Mouse (Mus musculus) forebrain, embryonic 16.5 days (tissue): ENCODE measurements at regions not wholly inside any gene's neighbourhood (a gene's known extent, or its start where the extent isn't known, plus 50 kb on each side); places are given as distances from the start of the nearest gene placed in this dataset.

Experiments used
- ATAC-seq: fragments of 200-750 bp; cut with Nextera tagmentation; 2 replicates; pipeline ENCODE4 v1.8.0; 2017; ENCODE audit warnings: mild to moderate bottlenecking, moderate library complexity
- H3K27ac ChIP-seq: fragments of 300-500 bp; sonication (generic); 2 replicates; pipeline ENCODE4 v1.5.1; 2014; ENCODE audit warnings: low read length, control low read depth
- H3K27me3 ChIP-seq: fragments of 300-500 bp; sonication (generic); replicated peaks from 2 replicates; pipeline ENCODE4 v1.6.1; 2014; ENCODE audit warnings: low read length; ENCODE audit not compliant: control insufficient read depth, insufficient read depth
- H3K36me3 ChIP-seq: fragments of 300-500 bp; sonication (generic); 2 replicates; pipeline ENCODE4 v1.6.1; 2014; ENCODE audit not compliant: control insufficient read depth, insufficient read depth
- H3K4me1 ChIP-seq: fragments of 300-500 bp; sonication (generic); replicated peaks from 2 replicates; pipeline ENCODE4 v1.6.1; 2014; ENCODE audit warnings: low read length; ENCODE audit not compliant: control insufficient read depth, insufficient read depth
- H3K4me2 ChIP-seq: fragments of 300-500 bp; sonication (generic); 2 replicates; pipeline ENCODE4 v1.6.1; 2014; ENCODE audit warnings: mild to moderate bottlenecking, low read length, control low read depth
- H3K4me3 ChIP-seq: fragments of 300-500 bp; sonication (generic); replicated peaks from 2 replicates; pipeline ENCODE4 v1.5.1; 2014; ENCODE audit warnings: mild to moderate bottlenecking, low read length, control low read depth
- H3K9ac ChIP-seq: fragments of 300-500 bp; sonication (generic); replicated peaks from 2 replicates; pipeline ENCODE4 v1.6.1; 2014; ENCODE audit warnings: low read depth, low read length, control low read depth
- H3K9me3 ChIP-seq: fragments of 300-500 bp; sonication (generic); 2 replicates; pipeline ENCODE4 v1.6.1; 2016; ENCODE audit warnings: low read length; ENCODE audit not compliant: control insufficient read depth
- WGBS: fragments of 180-500 bp; shearing (Covaris S2); extraction: QIAGEN DNeasy Blood & Tissue Kit; methylation state at CpG from one replicate; pipeline ENCODE4 v1.1.7; 2014; 5-methylcytosine and 5-hydroxymethylcytosine counted together

- H3K9ac ChIP-seq: no peak overlapping the region
- H3K27me3 ChIP-seq: no peaks in the 10 kb centered on the region
- H3K27ac ChIP-seq: no peak overlapping the region
- no peak overlapping the region for H3K4me3 ChIP-seq
- 73% methylated on average over 4 of the region's 4 CpGs for WGBS
- H3K9me3 ChIP-seq: no peaks in the 10 kb centered on the region
- no peaks in the 10 kb centered on the region for H3K36me3 ChIP-seq
- H3K4me1 ChIP-seq: no peaks in the 10 kb centered on the region
- ATAC-seq: no peak
- H3K4me2 ChIP-seq: no peak overlapping the region
These were observed 126.9 kb downstream of the Postn start for GRCm38 (mm10) chr3:54487844-54488243.

GRCm38 (mm10) chr3:54490249-54490900 lies 129.5 kb downstream of the Postn start:
- no peak overlapping the region for H3K27ac ChIP-seq
- H3K36me3 ChIP-seq: no peaks in the 10 kb centered on the region
- no peak overlapping the region for H3K4me2 ChIP-seq
- no peaks in the 10 kb centered on the region for H3K27me3 ChIP-seq
- no peak for ATAC-seq
- no peaks in the 10 kb centered on the region for H3K4me1 ChIP-seq
- no peak overlapping the region for H3K9ac ChIP-seq
- H3K4me3 ChIP-seq: no peak overlapping the region
- 75% methylated on average over 5 of the region's 5 CpGs for WGBS
- H3K9me3 ChIP-seq: no peaks in the 10 kb centered on the region

GRCm38 (mm10) chr3:54493567-54493966 lies 132.7 kb downstream of the Postn start:
- H3K27ac ChIP-seq: no peak overlapping the region
- WGBS: 91% methylated on average over 3 of the region's 3 CpGs
- no peaks in the 10 kb centered on the region for H3K4me1 ChIP-seq
- no peak overlapping the region for H3K4me3 ChIP-seq
- H3K9me3 ChIP-seq: 0 out of 2 replicates have a peak, but pooled peaks cover 2% of the 10 kb centered on the region
- H3K27me3 ChIP-seq: no peaks in the 10 kb centered on the region
- no peak overlapping the region for H3K4me2 ChIP-seq
- no peak overlapping the region for H3K9ac ChIP-seq
- H3K36me3 ChIP-seq: no peaks in the 10 kb centered on the region
- ATAC-seq: no peak

- Histone ChIP-seq H3K27me3 (no peaks in the 10 kb centered on the region), H3K9me3 (no peaks in the 10 kb centered on the region), H3K9ac (no peak overlapping the region), H3K4me1 (no peaks in the 10 kb centered on the region), H3K36me3 (no peaks in the 10 kb centered on the region), H3K27ac (no peak overlapping the region), H3K4me2 (no peak overlapping the region), H3K4me3 (no peak overlapping the region)
- 83% methylated on average over 3 of the region's 3 CpGs for WGBS
- no peak for ATAC-seq
These were observed 144.1 kb downstream of the Postn start for GRCm38 (mm10) chr3:54504997-54505396.

- no peaks in the 10 kb centered on the region for H3K27me3 ChIP-seq
- no peak overlapping the region for H3K4me2 ChIP-seq
- H3K4me3 ChIP-seq: no peak overlapping the region
- no peak for ATAC-seq
- no peaks in the 10 kb centered on the region for H3K36me3 ChIP-seq
- no peak overlapping the region for H3K27ac ChIP-seq
- no peaks in the 10 kb centered on the region for H3K9me3 ChIP-seq
- 79% methylated on average over 1 of the region's 1 CpGs for WGBS
- no peak overlapping the region for H3K9ac ChIP-seq
- no peaks in the 10 kb centered on the region for H3K4me1 ChIP-seq
These were observed 146.7 kb downstream of the Postn start for GRCm38 (mm10) chr3:54507575-54507974.

GRCm38 (mm10) chr3:54508906-54509305 lies 148.0 kb downstream of the Postn start:
- no peak overlapping the region for H3K27ac ChIP-seq
- no peak for ATAC-seq
- H3K27me3 ChIP-seq: no peaks in the 10 kb centered on the region
- H3K4me1 ChIP-seq: no peaks in the 10 kb centered on the region
- H3K36me3 ChIP-seq: no peaks in the 10 kb centered on the region
- 74% methylated on average over 5 of the region's 5 CpGs for WGBS
- no peak overlapping the region for H3K4me3 ChIP-seq
- no peak overlapping the region for H3K9ac ChIP-seq
- no peaks in the 10 kb centered on the region for H3K9me3 ChIP-seq
- no peak overlapping the region for H3K4me2 ChIP-seq

GRCm38 (mm10) chr3:54517251-54517650 lies 156.3 kb downstream of the Postn start:
- no peak for ATAC-seq
- H3K9ac ChIP-seq: no peak overlapping the region
- no peak overlapping the region for H3K27ac ChIP-seq
- H3K36me3 ChIP-seq: no peaks in the 10 kb centered on the region
- no peaks in the 10 kb centered on the region for H3K9me3 ChIP-seq
- 88% methylated on average over 3 of the region's 3 CpGs for WGBS
- H3K4me1 ChIP-seq: no peaks in the 10 kb centered on the region
- H3K4me2 ChIP-seq: no peak overlapping the region
- H3K4me3 ChIP-seq: no peak overlapping the region
- no peaks in the 10 kb centered on the region for H3K27me3 ChIP-seq

GRCm38 (mm10) chr3:54522716-54523115 lies 161.8 kb downstream of the Postn start:
- Histone ChIP-seq H3K9ac (no peak overlapping the region), H3K36me3 (no peaks in the 10 kb centered on the region), H3K9me3 (peaks cover 5% of the 10 kb centered on the region; the same call in 1 of the 2 replicates), H3K27me3 (no peaks in the 10 kb centered on the region), H3K4me1 (no peaks in the 10 kb centered on the region), H3K4me3 (no peak overlapping the region), H3K4me2 (no peak overlapping the region), H3K27ac (no peak overlapping the region)
- WGBS: 93% methylated on average over 2 of the region's 2 CpGs
- ATAC-seq: no peak

GRCm38 (mm10) chr3:54526618-54527017 lies 165.7 kb downstream of the Postn start:
- Histone ChIP-seq H3K27ac (no peak overlapping the region), H3K9me3 (peaks cover 5% of the 10 kb centered on the region; the same call in 1 of the 2 replicates), H3K36me3 (no peaks in the 10 kb centered on the region), H3K4me3 (no peak overlapping the region), H3K9ac (no peak overlapping the region), H3K4me2 (no peak overlapping the region), H3K4me1 (no peaks in the 10 kb centered on the region), H3K27me3 (no peaks in the 10 kb centered on the region)
- 67% methylated on average over 4 of the region's 4 CpGs for WGBS
- no peak for ATAC-seq

GRCm38 (mm10) chr3:54528292-54528691 lies 164.3 kb upstream of the Supt20 start:
- no peak overlapping the region for H3K9ac ChIP-seq
- H3K36me3 ChIP-seq: no peaks in the 10 kb centered on the region
- no peaks in the 10 kb centered on the region for H3K4me1 ChIP-seq
- no peaks in the 10 kb centered on the region for H3K27me3 ChIP-seq
- 78% methylated on average over 3 of the region's 3 CpGs for WGBS
- H3K9me3 ChIP-seq: peaks cover 5% of the 10 kb centered on the region; the same call in 1 of the 2 replicates
- ATAC-seq: no peak
- no peak overlapping the region for H3K27ac ChIP-seq
- no peak overlapping the region for H3K4me3 ChIP-seq
- H3K4me2 ChIP-seq: no peak overlapping the region
